Mouse (Mus musculus) midbrain, postnatal 0 days (tissue): Measurements from ENCODE around the gene Cmtm7. TPM values are rescaled to one million over a fixed set of nuclear protein-coding genes. Genes with fewer than 3 reads are reported as not detected.
A peak's percentile ranks its signal among the peaks of the same experiment; 100 is the strongest.
"Not testable (repeated sequence)": the region's sequence is repeated elsewhere in the genome, so short reads cannot be mapped to it uniquely, and the experiment has no call there.

Experiments
- ATAC-seq: fragments of 200-750 bp; cut with Nextera tagmentation; 2 replicates; pipeline ENCODE4 v1.8.0; 2017; ENCODE audit warnings: moderate number of reproducible peaks, mild to moderate bottlenecking, moderate TSS enrichment, moderate library complexity; ENCODE audit not compliant: low FRiP score
- DNase-seq: peaks from one replicate; pipeline ENCODE4 v3.0.0-alpha.2; 2015; ENCODE audit warnings: low spot score
- H3K27ac ChIP-seq: fragments of 300-500 bp; sonication (generic); 2 replicates; pipeline ENCODE4 v1.5.1; 2014; ENCODE audit warnings: low read depth, mild to moderate bottlenecking, low read length, mixed read lengths
- H3K27me3 ChIP-seq: fragments of 300-500 bp; sonication (generic); 2 replicates; pipeline ENCODE4 v1.6.1; 2014; ENCODE audit warnings: low read length, control low read depth, mixed read lengths; ENCODE audit not compliant: insufficient read depth
- H3K36me3 ChIP-seq: fragments of 300-500 bp; sonication (generic); 2 replicates; pipeline ENCODE4 v1.6.1; 2014; ENCODE audit warnings: low read length, control low read depth, mixed read lengths; ENCODE audit not compliant: insufficient read depth
- H3K4me1 ChIP-seq: fragments of 300-500 bp; sonication (generic); 2 replicates; pipeline ENCODE4 v1.6.1; 2014; ENCODE audit warnings: mild to moderate bottlenecking, control low read depth, antibody characterized with exemption, low read length, mixed read lengths; ENCODE audit not compliant: insufficient read depth
- H3K4me2 ChIP-seq: fragments of 300-500 bp; sonication (generic); 2 replicates; pipeline ENCODE4 v1.6.1; 2014; ENCODE audit warnings: low read depth, mild to moderate bottlenecking, low read length, mixed read lengths; ENCODE audit not compliant: poor library complexity, severe bottlenecking
- H3K4me3 ChIP-seq: fragments of 300-500 bp; sonication (generic); 2 replicates; pipeline ENCODE4 v1.5.1; 2014; ENCODE audit warnings: low read depth, mild to moderate bottlenecking, low read length, moderate library complexity
- H3K9ac ChIP-seq: fragments of 300-500 bp; sonication (generic); replicated peaks from 2 replicates; pipeline ENCODE4 v1.6.1; 2014; ENCODE audit warnings: mild to moderate bottlenecking, low read length, moderate library complexity, mixed read lengths; ENCODE audit not compliant: poor library complexity, severe bottlenecking
- H3K9me3 ChIP-seq: fragments of 300-500 bp; sonication (generic); 2 replicates; pipeline ENCODE4 v1.6.1; 2016; ENCODE audit warnings: low read length, control low read depth
- CTCF ChIP-seq: IDR thresholded peaks from 2 replicates; pipeline ENCODE4 v1.5.1; 2016; ENCODE audit warnings: antibody characterized with exemption, mild to moderate bottlenecking
- WGBS: fragments of 180-500 bp; shearing (Covaris S2); extraction: QIAGEN DNeasy Blood & Tissue Kit; methylation state at CpG from one replicate; pipeline ENCODE4 v1.1.7; 2014; 5-methylcytosine and 5-hydroxymethylcytosine counted together
- polyA plus RNA-seq: library from polyadenylated mRNA; unstranded; fragments of >200 nt; fragmentation: Nextera tagmentation; extraction: Ambion mirVana; gene quantifications from 2 replicates; pipeline ENCODE4 v1.2.1, GENCODE M21; 2015
- total RNA-seq: library from RNA; depleted of rRNA; stranded (reverse); fragments of >200 nt; gene quantifications from 2 replicates; pipeline ENCODE4 v1.2.3, GENCODE M21; 2014

Gene Cmtm7
- total and polyA plus RNA-seq, 2 experiments from 2014 or later: 8.0 to 15.6 TPM

DNA sequence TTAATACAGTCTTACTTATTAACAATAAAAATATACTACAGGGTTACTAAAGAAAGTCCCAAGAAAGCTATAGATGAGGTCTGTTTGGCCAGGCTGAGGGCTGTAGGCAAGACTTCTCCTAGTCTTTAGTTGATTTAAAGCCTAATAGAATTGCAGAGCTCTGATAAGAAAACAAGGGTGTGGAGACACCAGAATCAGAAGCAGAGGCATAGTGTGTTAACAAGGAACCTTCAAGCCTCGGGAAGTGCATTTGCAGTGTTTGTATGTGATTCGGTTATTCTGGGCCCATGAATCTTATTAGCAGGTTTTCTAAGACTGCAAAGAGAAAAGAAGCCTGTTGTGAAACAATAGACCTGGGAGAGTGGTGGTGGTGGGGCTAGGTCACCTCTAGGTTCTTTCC lies 48.4 kb downstream of the Cmtm7 start:
- no peaks in the 10 kb centered on the region for H3K9me3 ChIP-seq
- no peak for TF ChIP-seq CTCF
- no peak for ATAC-seq
- H3K4me3 ChIP-seq: no peak overlapping the region
- H3K27me3 ChIP-seq: no peaks in the 10 kb centered on the region
- H3K36me3 ChIP-seq: no peaks in the 10 kb centered on the region
- WGBS: 86% methylated on average over 2 of the region's 2 CpGs
- no peak for DNase-seq
- H3K4me2 ChIP-seq: no peak overlapping the region
- no peak overlapping the region for H3K27ac ChIP-seq
- H3K9ac ChIP-seq: no peak overlapping the region
- peaks cover 6% of the 10 kb centered on the region; the same call in 1 of the 2 replicates for H3K4me1 ChIP-seq

DNA sequence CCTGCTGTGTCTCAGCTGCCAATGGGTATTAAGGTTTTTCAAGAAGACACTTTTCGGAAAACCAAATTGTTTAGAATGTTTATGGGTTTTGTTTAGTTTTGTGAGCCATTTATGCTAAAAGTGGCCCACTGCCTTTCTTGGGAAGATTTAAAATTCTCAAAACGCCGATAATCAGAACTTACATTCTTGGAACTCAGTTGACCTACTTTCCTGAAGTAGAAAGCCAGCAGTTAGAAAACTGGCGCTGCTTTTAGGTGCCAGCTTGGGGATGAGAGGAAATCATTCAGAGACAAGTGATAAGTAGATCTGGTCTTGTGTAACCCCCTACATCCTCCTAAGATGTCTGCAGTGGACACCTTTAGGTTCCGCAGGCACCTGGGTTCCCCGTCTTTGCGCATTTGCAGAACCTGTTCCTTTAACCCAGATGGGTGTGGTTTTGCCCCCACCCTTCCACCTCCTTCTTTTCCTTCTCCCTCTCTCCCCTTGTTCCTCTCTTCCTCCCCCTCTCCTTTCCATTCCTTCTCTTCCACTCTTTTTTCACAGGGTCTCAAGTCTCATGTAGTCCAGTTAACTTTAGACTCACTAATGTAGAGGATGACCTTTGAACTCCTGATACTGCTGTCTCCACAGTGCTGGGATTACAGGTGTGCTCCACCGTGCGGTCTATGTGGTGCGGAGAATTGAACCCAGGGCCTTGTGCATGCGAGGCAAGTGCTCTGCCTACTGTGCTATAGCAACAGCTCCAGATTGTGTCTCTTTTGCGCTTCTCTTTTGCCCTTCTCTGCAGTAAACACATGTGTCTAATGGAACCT lies 49.6 kb downstream of the Cmtm7 start:
- DNase-seq: no peak
- peak overlapping the region; percentile 65 for H3K4me2 ChIP-seq
- no peaks in the 10 kb centered on the region for H3K9me3 ChIP-seq
- TF ChIP-seq CTCF: no peak
- H3K4me1 ChIP-seq: peaks cover 6% of the 10 kb centered on the region; the same call in 1 of the 2 replicates
- H3K4me3 ChIP-seq: peak overlapping the region; percentile 57
- WGBS: 67% methylated on average over 12 of the region's 12 CpGs
- ATAC-seq: no peak
- 0 out of 2 replicates have a peak overlapping the region, but pooled peaks have one; percentile 0 for H3K9ac ChIP-seq
- no peaks in the 10 kb centered on the region for H3K36me3 ChIP-seq
- no peak overlapping the region for H3K27ac ChIP-seq
- no peaks in the 10 kb centered on the region for H3K27me3 ChIP-seq

DNA sequence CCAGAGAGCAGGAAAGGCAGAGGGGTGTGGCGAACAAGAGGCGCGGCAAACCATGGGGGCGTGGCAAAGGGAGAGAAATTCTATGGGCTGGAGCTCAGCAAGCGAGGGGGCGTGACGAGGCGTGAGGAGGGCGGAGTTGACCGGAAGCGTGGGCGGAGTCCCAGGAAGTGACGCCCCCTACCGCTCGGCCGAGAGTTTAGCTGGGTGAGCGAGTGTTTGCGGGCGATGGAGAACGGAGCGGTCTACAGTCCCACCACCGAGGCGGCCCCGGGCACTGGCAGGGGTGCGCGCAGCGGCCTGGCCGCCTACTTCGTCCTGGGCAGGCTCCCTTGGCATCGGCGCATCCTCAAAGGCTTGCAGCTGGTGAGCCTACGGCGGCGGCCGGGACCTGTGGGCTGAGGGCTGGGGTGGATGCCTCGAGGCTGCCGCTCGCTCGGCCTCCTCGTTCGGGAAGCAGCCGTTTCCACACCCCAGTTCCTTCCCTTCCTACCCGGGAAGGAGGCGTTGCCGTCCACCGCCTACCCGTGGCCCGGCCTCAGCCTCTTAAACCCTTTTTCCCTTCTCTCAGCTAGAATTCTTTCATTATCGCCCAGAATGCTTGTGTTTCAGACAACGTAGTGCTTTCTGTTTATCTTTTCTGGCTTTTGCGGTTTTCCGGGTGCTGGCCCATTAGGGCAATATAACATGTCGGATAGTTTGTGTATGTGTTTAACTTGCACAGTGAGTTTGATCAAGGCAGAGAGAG lies 50.5 kb downstream of the Cmtm7 start, which contains the start of gene Cmtm6:
TSS of gene Cmtm6 (plus strand) at position 106 of the 745 bp plus-strand sequence.
- H3K36me3 ChIP-seq: no peaks in the 10 kb centered on the region
- no peaks in the 10 kb centered on the region for H3K27me3 ChIP-seq
- peak within 1 kb of the TSS; percentile 65 for H3K4me2 ChIP-seq
- no peaks in the 10 kb centered on the region for H3K9me3 ChIP-seq
- H3K9ac ChIP-seq: peak within 1 kb of the TSS; percentile 64
- ATAC-seq (peak; percentile 88), DNase-seq (peak; percentile 95)
- peak within 1 kb of the TSS; percentile 49 for H3K27ac ChIP-seq
- under 1% methylated on average over 47 of the region's 53 CpGs for WGBS
- peaks cover 6% of the 10 kb centered on the region; the same call in 1 of the 2 replicates for H3K4me1 ChIP-seq
- peak within 1 kb of the TSS; percentile 57 for H3K4me3 ChIP-seq
- TF ChIP-seq CTCF: peak; percentile 65

DNA sequence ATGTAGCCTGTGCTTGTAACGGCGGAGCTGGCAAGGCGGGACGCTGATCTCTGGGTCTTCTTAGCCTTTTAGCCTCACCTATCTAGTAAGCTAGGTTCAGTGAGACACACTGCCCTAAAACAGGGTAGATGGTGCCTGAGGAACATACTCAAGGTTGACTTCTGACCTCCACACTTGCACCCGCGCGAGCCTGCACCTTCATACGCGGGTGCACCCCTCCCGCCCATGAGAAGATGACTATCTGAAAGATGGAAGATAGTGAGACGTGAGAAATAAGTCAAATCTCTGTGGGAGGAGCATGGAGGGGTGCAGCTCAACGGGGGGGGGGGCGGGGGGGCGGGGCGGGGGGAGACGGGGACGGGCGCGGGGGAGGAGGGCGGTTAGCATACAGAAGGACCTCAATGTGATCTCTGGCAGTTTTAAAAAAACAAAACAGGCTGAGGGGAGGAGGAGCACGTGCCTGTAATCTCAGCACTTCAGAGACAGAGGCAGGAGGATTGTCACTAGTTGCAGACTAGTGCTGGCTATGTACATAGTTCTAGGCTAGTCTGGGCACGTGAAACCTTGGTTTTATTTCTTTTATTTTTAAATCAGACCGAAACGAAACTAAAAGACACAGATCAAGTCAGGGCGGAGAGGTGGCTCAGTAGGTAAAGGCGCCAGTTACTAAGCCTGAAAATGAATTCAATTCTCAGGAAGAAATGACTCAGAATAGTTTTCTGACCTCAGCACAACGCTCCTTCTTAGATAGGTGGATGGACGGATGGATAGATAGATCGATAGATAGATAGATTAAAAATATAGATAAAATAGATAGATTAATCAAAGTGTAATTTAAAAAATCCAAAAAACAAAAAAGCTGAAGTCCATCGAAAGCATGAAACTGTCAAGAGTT lies 51.5 kb downstream of the Cmtm7 start:
- ATAC-seq (no peak), DNase-seq (no peak)
- Histone ChIP-seq H3K36me3 (peaks cover 4% of the 10 kb centered on the region; the same call in 1 of the 2 replicates), H3K9ac (no peak overlapping the region), H3K27ac (no peak overlapping the region), H3K27me3 (no peaks in the 10 kb centered on the region), H3K4me2 (peak overlapping the region; percentile 65), H3K4me3 (peak overlapping the region; percentile 57; the same call in 1 of the 2 replicates), H3K4me1 (peaks cover 6% of the 10 kb centered on the region; the same call in 1 of the 2 replicates), H3K9me3 (no peaks in the 10 kb centered on the region)
- WGBS: 45% methylated on average over 25 of the region's 30 CpGs
- TF ChIP-seq CTCF: no peak

DNA sequence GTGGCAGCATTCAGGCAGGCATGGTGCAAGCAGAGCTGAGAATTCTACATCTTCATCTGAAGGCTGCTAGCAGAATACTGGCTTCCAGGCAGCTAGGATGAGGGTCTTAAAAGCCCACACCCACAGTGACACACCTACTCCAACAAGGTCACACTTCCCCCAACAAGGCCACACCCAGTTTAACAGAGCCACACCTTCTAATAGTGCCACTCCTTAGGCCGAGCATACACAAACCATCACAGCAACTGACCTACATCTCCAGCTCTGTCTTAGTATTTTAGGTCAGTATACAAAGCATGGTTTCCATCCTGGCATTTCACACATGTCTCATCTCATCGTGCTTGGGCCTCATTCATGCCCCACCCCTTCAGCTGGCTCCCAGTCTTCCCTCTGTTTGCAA lies 53.2 kb downstream of the Cmtm7 start:
- 69% methylated on average over 2 of the region's 2 CpGs for WGBS
- not testable (repeated sequence) for H3K4me3 ChIP-seq, H3K4me1 ChIP-seq, H3K27me3 ChIP-seq, H3K9me3 ChIP-seq, H3K9ac ChIP-seq, ATAC-seq, H3K36me3 ChIP-seq, H3K27ac ChIP-seq, DNase-seq, H3K4me2 ChIP-seq
